Mouse (Mus musculus) small intestine, adult 2 months (tissue): ENCODE data around the gene Sema6d. TPM values are rescaled to one million over a fixed set of nuclear protein-coding genes. Genes with fewer than 3 reads are reported as not detected.

Experiments used
- H3K27ac ChIP-seq: fragments of 200-500 bp; 2 replicates; pipeline ENCODE4 v1.5.1; 2012; ENCODE audit warnings: low read depth, low read length, control low read depth, inconsistent platforms; ENCODE audit not compliant: insufficient read depth
- H3K27me3 ChIP-seq: fragments of 200-500 bp; 2 replicates; pipeline ENCODE4 v1.6.1; 2012; ENCODE audit warnings: mild to moderate bottlenecking, moderate library complexity, low read length, inconsistent platforms; ENCODE audit not compliant: control insufficient read depth, insufficient read depth
- H3K36me3 ChIP-seq: fragments of 200-500 bp; 2 replicates; pipeline ENCODE4 v1.6.1; 2012; ENCODE audit warnings: mild to moderate bottlenecking, low read length, control low read depth, inconsistent platforms; ENCODE audit not compliant: control insufficient read depth, insufficient read depth
- H3K4me1 ChIP-seq: fragments of 200-500 bp; 2 replicates; pipeline ENCODE4 v1.6.1; 2012; ENCODE audit warnings: low read length, inconsistent platforms, mixed read lengths; ENCODE audit not compliant: control insufficient read depth, insufficient read depth, insufficient read length
- H3K4me3 ChIP-seq: fragments of 200-500 bp; 2 replicates; pipeline ENCODE4 v1.5.1; 2012; ENCODE audit warnings: low read depth, mild to moderate bottlenecking, control low read depth, inconsistent platforms, low read length, moderate library complexity
- CTCF ChIP-seq: fragments of 200-500 bp; IDR thresholded peaks from 2 replicates; pipeline ENCODE4 v1.5.1; 2012; ENCODE audit warnings: low read depth, mild to moderate bottlenecking, control low read depth, inconsistent platforms, low read length, moderate library complexity, mixed read lengths; ENCODE audit not compliant: insufficient replicate concordance, insufficient read length; ENCODE audit errors: extremely low read depth
- POLR2A ChIP-seq: fragments of 200-500 bp; IDR thresholded peaks from 2 replicates; pipeline ENCODE4 v1.6.1; 2012; ENCODE audit warnings: low read depth, mild to moderate bottlenecking, control low read depth, inconsistent platforms, low read length, moderate library complexity
- WGBS: fragments of 180-500 bp; shearing (Covaris S2); methylation state at CpG from one replicate; pipeline ENCODE4 v1.1.7; 2018; 5-methylcytosine and 5-hydroxymethylcytosine counted together
- polyA plus RNA-seq: library from polyadenylated mRNA; depleted of rRNA; stranded (reverse); fragments of >200 nt; gene quantifications from 2 replicates; pipeline ENCODE4 v1.2.3, GENCODE M21; 2012

Sema6d gene
- polyA plus RNA-seq, 1 experiment = 9.5 TPM

- TF ChIP-seq POLR2A (no peak), CTCF (no peak)
- H3K36me3 ChIP-seq = no peaks in the 10 kb centered on the region
- 88% methylated on average over 2 of the region's 2 CpGs for WGBS
- H3K27me3 ChIP-seq = no peaks in the 10 kb centered on the region
- no peaks in the 10 kb centered on the region for H3K4me1 ChIP-seq
- no peak overlapping the region for H3K4me3 ChIP-seq
- H3K27ac ChIP-seq = no peak overlapping the region
Measured at GRCm38 (mm10) chr2:124444199-124444598, 354.4 kb downstream of the Sema6d start.

- 75% methylated on average over 2 of the region's 2 CpGs for WGBS
- Histone ChIP-seq H3K4me3 (no peak overlapping the region), H3K27ac (no peak overlapping the region), H3K4me1 (no peaks in the 10 kb centered on the region), H3K36me3 (no peaks in the 10 kb centered on the region), H3K27me3 (no peaks in the 10 kb centered on the region)
- TF ChIP-seq CTCF (no peak), POLR2A (no peak)
Measured at GRCm38 (mm10) chr2:124455881-124456280, 366.1 kb downstream of the Sema6d start.

GRCm38 (mm10) chr2:124456999-124457398 lies 367.2 kb downstream of the Sema6d start:
- H3K36me3 ChIP-seq = no peaks in the 10 kb centered on the region
- WGBS = 89% methylated on average over 4 of the region's 4 CpGs
- no peaks in the 10 kb centered on the region for H3K27me3 ChIP-seq
- H3K4me3 ChIP-seq = no peak overlapping the region
- no peak overlapping the region for H3K27ac ChIP-seq
- TF ChIP-seq POLR2A = no peak
- no peak for TF ChIP-seq CTCF
- H3K4me1 ChIP-seq = no peaks in the 10 kb centered on the region

- no peaks in the 10 kb centered on the region for H3K27me3 ChIP-seq
- WGBS = 69% methylated on average over 2 of the region's 2 CpGs
- no peaks in the 10 kb centered on the region for H3K36me3 ChIP-seq
- TF ChIP-seq CTCF (no peak), POLR2A (no peak)
- no peaks in the 10 kb centered on the region for H3K4me1 ChIP-seq
- no peak overlapping the region for H3K27ac ChIP-seq
- H3K4me3 ChIP-seq = no peak overlapping the region
Measured at GRCm38 (mm10) chr2:124458028-124458427, 368.3 kb downstream of the Sema6d start.

- TF ChIP-seq CTCF (no peak), POLR2A (no peak)
- WGBS = 47% methylated on average over 2 of the region's 2 CpGs
- H3K4me1 ChIP-seq = no peaks in the 10 kb centered on the region; the same call in 1 of the 2 replicates
- no peaks in the 10 kb centered on the region for H3K27me3 ChIP-seq
- no peak overlapping the region for H3K27ac ChIP-seq
- no peaks in the 10 kb centered on the region for H3K36me3 ChIP-seq
- no peak overlapping the region for H3K4me3 ChIP-seq
Measured at GRCm38 (mm10) chr2:124460956-124461355, 371.2 kb downstream of the Sema6d start.

GRCm38 (mm10) chr2:124461378-124461851 lies 371.6 kb downstream of the Sema6d start:
- H3K4me1 ChIP-seq = no peaks in the 10 kb centered on the region; the same call in 1 of the 2 replicates
- no peaks in the 10 kb centered on the region for H3K36me3 ChIP-seq
- WGBS = 55% methylated on average over 3 of the region's 3 CpGs
- H3K27me3 ChIP-seq = no peaks in the 10 kb centered on the region
- no peak for TF ChIP-seq CTCF
- no peak for TF ChIP-seq POLR2A
- no peak overlapping the region for H3K27ac ChIP-seq
- no peak overlapping the region for H3K4me3 ChIP-seq

GRCm38 (mm10) chr2:124465004-124465946 lies 375.5 kb downstream of the Sema6d start:
- no peak overlapping the region for H3K27ac ChIP-seq
- WGBS = 54% methylated on average over 8 of the region's 8 CpGs
- H3K4me3 ChIP-seq = no peak overlapping the region
- TF ChIP-seq CTCF (no peak), POLR2A (no peak)
- H3K36me3 ChIP-seq = no peaks in the 10 kb centered on the region
- no peaks in the 10 kb centered on the region; the same call in 1 of the 2 replicates for H3K4me1 ChIP-seq
- no peaks in the 10 kb centered on the region for H3K27me3 ChIP-seq
